Mouse (Mus musculus) right cerebral cortex, adult 2 months (tissue): ENCODE results near the gene Rgs17.
"Not testable (repeated sequence)": the region's sequence is repeated elsewhere in the genome, so short reads cannot be mapped to it uniquely, and the experiment has no call there.

Experiments used
- DNase-seq, 2 experiments: peaks; one replicate each; pipeline ENCODE4 v3.0.0; 2021 to 2022; ENCODE audit warnings: low spot score in 2 of 2

The Rgs17 gene

GRCm38 (mm10) chr10:5922294-5922828 lies at the start of gene Rgs17:
Gene Rgs17 (minus strand): TSS chr10:5922400.
- peak; percentile 70 to 78 for DNase-seq

DNA sequence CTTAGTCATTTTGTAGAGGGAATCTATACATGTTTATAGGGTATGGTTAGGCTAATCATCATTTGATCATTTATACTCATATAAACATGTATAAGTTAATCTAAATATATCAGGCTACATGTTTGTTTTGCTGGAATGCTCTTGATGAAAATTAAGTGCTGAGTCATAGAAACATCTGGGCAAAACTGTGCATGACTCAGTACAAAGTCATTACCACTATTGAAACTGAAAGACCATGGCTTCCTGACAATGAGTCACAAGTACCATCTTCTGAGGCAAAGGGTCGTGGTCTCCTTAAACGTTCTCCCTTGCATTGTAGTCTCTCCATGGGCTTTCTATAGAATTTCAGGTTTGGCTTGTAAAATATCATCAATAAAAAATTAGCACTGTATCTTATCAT lies 45.5 kb upstream of the Rgs17 start:
- no peak for DNase-seq

GRCm38 (mm10) chr10:5953787-5954186 lies 31.6 kb upstream of the Rgs17 start:
- DNase-seq, result not testable (repeated sequence)

- DNase-seq, result no peak
These were observed 2.1 kb upstream of the Rgs17 start for GRCm38 (mm10) chr10:5924261-5924660.

GRCm38 (mm10) chr10:5923096-5923495 lies 896 bp upstream of the Rgs17 start:
- DNase-seq, result peak; percentile 26 to 49

GRCm38 (mm10) chr10:5921771-5922170 lies 429 bp downstream of the Rgs17 start:
- peak in 1 of 2 experiments; percentile 13 for DNase-seq

DNA sequence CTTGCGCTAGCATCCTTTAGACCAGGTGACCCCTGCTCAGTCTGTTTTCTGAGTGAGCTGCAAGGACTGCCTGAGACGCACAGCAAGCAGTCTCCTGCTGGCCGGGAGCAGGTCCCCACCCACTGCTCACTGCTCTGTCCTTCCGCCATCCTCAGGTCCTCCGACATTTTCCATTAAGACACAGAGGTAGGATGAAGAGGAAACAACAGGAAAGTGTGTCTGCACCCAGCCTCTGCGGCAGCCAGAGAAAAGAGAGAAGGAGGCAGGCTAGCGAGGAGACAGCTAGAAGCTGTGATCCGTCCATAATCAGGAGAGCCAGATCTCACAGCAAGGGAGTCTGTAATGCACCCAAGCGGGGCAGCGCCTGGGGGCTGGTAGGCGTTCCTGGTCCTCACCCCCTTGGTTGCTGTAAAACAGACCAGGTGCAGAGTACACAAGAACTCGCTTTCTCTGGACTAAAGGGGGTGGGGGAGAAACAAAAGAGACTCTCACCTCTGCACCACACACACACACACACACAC lies 1.1 kb downstream of the Rgs17 start:
- DNase-seq, result peak; percentile 32 to 56

GRCm38 (mm10) chr10:5904399-5904798 lies 17.8 kb downstream of the Rgs17 start:
- peak in 1 of 2 experiments; percentile 14 for DNase-seq

DNA sequence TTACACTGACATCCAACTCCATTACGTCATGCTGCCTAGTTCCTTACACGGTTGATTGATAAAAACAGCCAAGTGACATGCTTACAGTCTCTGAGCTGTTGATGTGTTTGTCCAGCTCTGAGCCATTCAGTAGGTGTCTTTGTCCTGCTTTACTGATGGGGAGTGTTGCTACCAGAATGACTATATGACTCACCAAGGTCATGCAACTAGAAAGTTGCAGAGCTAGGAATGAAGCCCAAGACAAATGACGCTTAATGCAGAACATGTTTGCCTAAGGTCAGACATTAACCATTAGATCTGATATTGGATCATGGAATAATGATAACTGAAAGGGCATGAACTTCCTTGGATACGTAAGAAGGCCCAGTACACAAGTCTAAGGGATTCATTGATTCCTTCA lies 20.4 kb downstream of the Rgs17 start:
- DNase-seq, result no peak

- DNase-seq, result no peak
These were observed 21.5 kb downstream of the Rgs17 start for GRCm38 (mm10) chr10:5900731-5901130.

DNA sequence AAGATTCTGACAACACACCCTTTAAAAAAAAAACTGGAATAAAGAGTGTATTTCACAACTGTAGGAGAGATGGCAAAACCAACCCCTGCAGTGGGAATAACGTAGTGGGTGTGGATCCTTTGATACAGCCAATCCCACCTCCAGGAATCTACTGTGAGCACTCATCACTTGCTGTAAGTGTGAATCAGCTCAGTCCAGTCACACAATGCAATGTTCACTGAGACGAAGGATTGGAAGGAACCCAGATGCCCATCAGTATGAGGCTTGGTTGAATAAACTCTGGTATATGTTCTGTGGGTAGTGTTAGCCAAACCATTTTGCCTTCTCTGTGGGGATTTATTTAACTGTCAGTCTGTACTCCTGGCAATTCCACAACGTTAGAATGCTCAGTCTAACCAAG lies 45.1 kb downstream of the Rgs17 start:
- peak in 1 of 2 experiments; percentile 21 for DNase-seq

DNA sequence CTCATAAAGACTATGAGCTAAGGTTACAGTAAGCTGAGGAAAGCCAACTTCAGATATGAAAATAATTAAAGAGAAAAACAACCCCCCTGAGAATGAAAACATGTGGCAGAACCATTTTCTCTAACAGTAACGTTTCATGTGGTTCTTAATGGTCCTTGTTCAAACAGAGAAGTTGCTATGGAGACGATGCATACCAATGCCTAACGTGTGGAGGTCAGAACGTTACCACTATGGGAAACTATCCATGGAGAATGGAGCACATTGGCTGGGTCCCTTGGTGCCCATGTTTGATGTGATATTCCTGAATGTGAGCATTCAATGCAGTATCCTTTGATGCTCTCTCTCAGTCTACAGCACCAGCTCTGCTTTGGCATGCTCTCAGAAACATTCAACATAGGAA lies 51.1 kb downstream of the Rgs17 start:
- no peak for DNase-seq

DNA sequence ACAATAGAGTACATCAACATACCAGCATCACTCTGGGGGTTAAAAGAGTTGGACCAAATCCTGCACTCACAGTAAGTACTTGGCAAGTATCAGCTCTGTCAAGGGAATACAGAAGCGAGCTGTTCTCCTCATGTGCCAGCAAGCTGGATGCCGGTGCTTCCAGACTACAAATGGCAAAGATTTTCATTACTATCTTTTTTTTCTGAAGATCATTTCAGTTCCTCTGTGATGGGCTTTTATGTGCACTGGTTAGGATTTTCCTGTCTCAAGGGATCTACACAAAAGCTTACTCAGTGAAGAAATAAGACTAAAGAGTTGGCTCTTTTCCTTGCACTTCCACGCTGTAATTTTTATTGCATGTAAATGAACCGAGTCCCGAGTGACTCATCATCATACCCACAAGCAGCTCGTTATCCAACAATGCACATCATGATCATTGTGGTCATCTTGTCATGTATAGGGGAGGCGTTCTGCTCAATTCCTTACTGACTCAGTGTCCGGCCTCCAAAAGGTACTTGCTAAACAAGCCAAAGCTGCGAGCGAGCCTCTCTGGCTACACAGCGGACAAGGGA lies 54.1 kb downstream of the Rgs17 start:
- DNase-seq, result peak; percentile 43 to 46

DNA sequence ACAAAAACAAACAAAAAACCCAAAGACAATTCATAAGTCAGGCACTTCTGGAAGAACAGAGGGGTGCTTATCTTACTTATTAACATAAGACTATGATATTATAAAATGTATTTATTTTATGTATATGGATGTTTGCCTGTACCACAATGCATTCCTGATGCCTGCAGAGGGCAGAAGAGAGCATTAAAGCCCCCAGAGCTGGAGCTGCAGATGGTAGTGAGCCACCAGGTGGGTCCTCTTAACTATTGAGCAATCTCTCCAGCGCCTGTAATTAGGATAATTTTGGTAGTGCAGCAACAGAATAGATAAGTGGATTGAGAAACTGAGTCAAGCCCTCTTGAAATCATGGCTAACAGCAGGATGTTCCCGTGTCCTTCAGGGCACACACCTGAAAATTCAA lies 56.2 kb downstream of the Rgs17 start:
- DNase-seq, result no peak

- no peak for DNase-seq
These were observed 59.5 kb downstream of the Rgs17 start for GRCm38 (mm10) chr10:5862669-5863068.

- no peak for DNase-seq
These were observed 61.4 kb downstream of the Rgs17 start for GRCm38 (mm10) chr10:5860849-5861248.

DNA sequence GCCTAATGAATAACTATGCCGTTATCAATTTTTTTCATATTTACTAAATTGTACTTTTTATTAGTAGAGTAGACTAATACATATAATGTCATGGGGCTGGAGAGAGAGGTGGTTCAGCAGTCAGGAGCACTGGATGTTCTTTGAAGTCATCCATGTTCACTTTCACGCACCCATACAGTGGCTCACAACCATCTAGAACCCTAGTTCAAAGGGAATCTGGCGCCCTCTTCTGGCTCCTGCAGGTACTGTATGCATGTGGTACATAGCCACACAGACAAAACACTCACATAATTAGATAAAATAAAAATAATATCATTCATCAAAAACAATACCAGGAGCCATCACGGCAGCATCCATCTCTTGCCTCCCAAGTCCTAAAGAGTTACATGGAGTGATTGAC lies 62.5 kb downstream of the Rgs17 start:
- DNase-seq, result no peak

GRCm38 (mm10) chr10:5857996-5858549 lies 64.1 kb downstream of the Rgs17 start:
- DNase-seq, result no peak

- peak in 1 of 2 experiments; percentile 46 for DNase-seq
These were observed 68.8 kb downstream of the Rgs17 start for GRCm38 (mm10) chr10:5853290-5853868.

- no peak for DNase-seq
These were observed 75.3 kb downstream of the Rgs17 start for GRCm38 (mm10) chr10:5846939-5847338.

DNA sequence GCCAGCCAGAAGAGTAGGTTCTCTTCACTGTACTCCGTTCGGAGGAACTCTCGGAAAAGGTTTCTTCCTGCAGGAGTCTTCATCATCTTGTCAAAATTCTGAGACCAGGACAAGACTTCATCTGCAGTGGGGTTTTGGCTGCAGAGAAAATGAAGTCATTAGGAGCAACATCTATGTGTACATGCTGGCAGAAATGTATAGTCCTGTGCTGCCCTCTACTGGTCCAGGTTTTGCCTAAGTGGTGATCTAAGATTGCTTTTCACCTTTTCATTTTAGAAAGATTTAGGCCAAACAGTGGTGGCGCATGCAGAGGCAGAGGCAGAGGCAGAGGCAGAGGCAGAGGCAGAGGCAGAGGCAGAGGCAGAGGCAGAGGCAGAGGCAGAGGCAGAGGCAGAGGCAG lies 80.8 kb downstream of the Rgs17 start:
- DNase-seq, result peak; percentile 36 to 52

GRCm38 (mm10) chr10:5826336-5827025 lies 95.7 kb downstream of the Rgs17 start:
- no peak for DNase-seq
